Comparison of ENCODE assay signal across 13 mouse cellular contexts in genomic region chr12:112153597-112153996, GRCm38 (mm10). TPM values are rescaled to one million over a fixed set of nuclear protein-coding genes. Genes with fewer than 3 reads are reported as not detected.
DNase-seq lines count a peak whose midpoint lies in the region; ATAC-seq and TF ChIP-seq lines count a peak whose summit lies in the region.
"Had no signal": no experiment of that assay in that cellular context is flagged by ENCODE, and none has a peak within 500 bp of the region (broad histone marks: within the 10 kb centered on the region; RNA-seq: fewer than 3 reads in every experiment).

No protein-coding gene starts in this region.

- H3K27me3 ChIP-seq in forebrain, embryonic 10.5 days (ENCODE audit: poor library complexity, severe bottlenecking): peaks cover 23% of the 10 kb centered on the region
- no peaks in the 10 kb centered on the region for H3K27me3 ChIP-seq in forebrain, postnatal 0 days (ENCODE audit: insufficient read depth, low read length)
- peaks cover 11% of the 10 kb centered on the region for H3K27me3 ChIP-seq in heart, embryonic 15.5 days

- DNase-seq in forebrain, embryonic 10.5 days (ENCODE audit: extremely low spot score, low spot score): no peak
- no peak for DNase-seq in forebrain, postnatal 0 days
- DNase-seq in kidney, postnatal 14 days: peak; percentile 38
- DNase-seq in kidney, adult 9 months: no peak
- peak; percentile 67 for DNase-seq in lung, postnatal 36 days
- no peak for DNase-seq in right cerebral cortex, postnatal 10 days (ENCODE audit: low spot score in 2 of 2)
- DNase-seq: gastrocnemius, postnatal 25 days; left cerebral cortex, postnatal 4 days; midbrain, embryonic 14.5 days had no signal

- TF ChIP-seq CTCF in forebrain, postnatal 0 days (IDR thresholded peaks at IDR 0.05; ENCODE audit: low read depth): no peak

- H3K27ac ChIP-seq in forebrain, embryonic 10.5 days: peak overlapping the region; percentile 83
- no peak overlapping the region for H3K27ac ChIP-seq in forebrain, postnatal 0 days (ENCODE audit: low read depth, low read length)
- H3K27ac ChIP-seq in heart, embryonic 15.5 days: peak overlapping the region; percentile 82

- no peak for ATAC-seq in forebrain, postnatal 0 days
- ATAC-seq in heart, embryonic 15.5 days (replicated peaks; ENCODE audit: insufficient number of reproducible peaks, insufficient read depth, low FRiP score, low read depth): 0 out of 2 replicates have a peak, but pooled peaks have one; percentile 6
- no peak for ATAC-seq in inflammation-experienced regulatory T-cells, adult 6 months
- ATAC-seq: intestine, embryonic 16.5 days had no signal

- WGBS in forebrain, embryonic 10.5 days: 80% methylated on average over 12 of the region's 12 CpGs
- WGBS in forebrain, postnatal 0 days: 78% methylated on average over 12 of the region's 12 CpGs
- 70% methylated on average over 12 of the region's 12 CpGs for WGBS in heart, embryonic 15.5 days

- H3K4me1 ChIP-seq in forebrain, embryonic 10.5 days: peaks cover 95% of the 10 kb centered on the region
- H3K4me1 ChIP-seq in forebrain, postnatal 0 days (ENCODE audit: insufficient read depth): peaks cover 14% of the 10 kb centered on the region
- H3K4me1 ChIP-seq in heart, embryonic 15.5 days (replicated peaks): peaks cover 46% of the 10 kb centered on the region

- H3K4me3 ChIP-seq in forebrain, embryonic 10.5 days: no peak overlapping the region
- H3K4me3 ChIP-seq in forebrain, postnatal 0 days (ENCODE audit: low read depth, low read length): no peak overlapping the region
- no peak overlapping the region for H3K4me3 ChIP-seq in heart, embryonic 15.5 days

- H3K9ac ChIP-seq in forebrain, postnatal 0 days: no peak overlapping the region
- H3K9ac ChIP-seq in heart, embryonic 15.5 days: no peak overlapping the region

- H3K36me3 ChIP-seq in forebrain, embryonic 10.5 days (replicated peaks): peaks cover 37% of the 10 kb centered on the region
- H3K36me3 ChIP-seq in forebrain, postnatal 0 days (ENCODE audit: insufficient read depth): no peaks in the 10 kb centered on the region
- no peaks in the 10 kb centered on the region for H3K36me3 ChIP-seq in heart, embryonic 15.5 days

- no peak overlapping the region for H3K4me2 ChIP-seq in forebrain, postnatal 0 days (ENCODE audit: low read depth)
- H3K4me2 ChIP-seq in heart, embryonic 15.5 days: 0 out of 2 replicates have a peak overlapping the region, but pooled peaks have one; percentile 8

- H3K9me3 ChIP-seq in forebrain, embryonic 10.5 days: no peaks in the 10 kb centered on the region
- no peaks in the 10 kb centered on the region for H3K9me3 ChIP-seq in forebrain, postnatal 0 days (ENCODE audit: low read length)
- H3K9me3 ChIP-seq in heart, embryonic 15.5 days (replicated peaks): no peaks in the 10 kb centered on the region

RNA-seq across cellular contexts. Expression of gene Kif26a, which starts 7.6 kb away (rescaled TPM):
- 3.8 and 4.4 TPM in 2 replicates for polyA plus RNA-seq in forebrain, embryonic 10.5 days (2016; fragmentation: Nextera tagmentation; extraction: Ambion mirVana)
- total RNA-seq in forebrain, postnatal 0 days (2014; rRNA removed): 50.4 and 55.1 TPM in 2 replicates
- polyA plus RNA-seq in forebrain, postnatal 0 days (2015; fragmentation: Nextera tagmentation; extraction: Ambion mirVana): 5.0 and 6.2 TPM in 2 replicates
- 2.4 and 3.1 TPM in 2 replicates for polyA plus RNA-seq in heart, embryonic 15.5 days (2015; fragmentation: Nextera tagmentation; extraction: Ambion mirVana)
- polyA plus RNA-seq in inflammation-experienced regulatory T-cells, adult 6 months (2017; shearing (Covaris generic)): not detected

RNA-seq across cellular contexts. Expression of gene Aspg, which starts 47.1 kb away (rescaled TPM):
- polyA plus RNA-seq in forebrain, embryonic 10.5 days (2016; fragmentation: Nextera tagmentation; extraction: Ambion mirVana): 1.3 and 2.0 TPM in 2 replicates
- 2.9 and 3.9 TPM in 2 replicates for total RNA-seq in forebrain, postnatal 0 days (2014; rRNA removed)
- 0.52 and 1.3 TPM in 2 replicates for polyA plus RNA-seq in forebrain, postnatal 0 days (2015; fragmentation: Nextera tagmentation; extraction: Ambion mirVana)
- 0.34 and 0.45 TPM in 2 replicates for polyA plus RNA-seq in heart, embryonic 15.5 days (2015; fragmentation: Nextera tagmentation; extraction: Ambion mirVana)
- polyA plus RNA-seq in inflammation-experienced regulatory T-cells, adult 6 months (2017; shearing (Covaris generic)): not detected
- total RNA-seq: gastrocnemius, postnatal 25 days; MEL had no signal
- polyA plus RNA-seq: midbrain, embryonic 14.5 days had no signal

Comparison
In these comparisons a context has a peak if more than half of its experiments do, and no peak if none do; other contexts are left out.
1. DNase-seq: peak in kidney, postnatal 14 days (single experiment) and lung, postnatal 36 days (single experiment); none in forebrain, embryonic 10.5 days (single experiment), forebrain, postnatal 0 days (single experiment), kidney, adult 9 months (single experiment) and right cerebral cortex, postnatal 10 days (0 of 2).